In the genomic region with DNA sequence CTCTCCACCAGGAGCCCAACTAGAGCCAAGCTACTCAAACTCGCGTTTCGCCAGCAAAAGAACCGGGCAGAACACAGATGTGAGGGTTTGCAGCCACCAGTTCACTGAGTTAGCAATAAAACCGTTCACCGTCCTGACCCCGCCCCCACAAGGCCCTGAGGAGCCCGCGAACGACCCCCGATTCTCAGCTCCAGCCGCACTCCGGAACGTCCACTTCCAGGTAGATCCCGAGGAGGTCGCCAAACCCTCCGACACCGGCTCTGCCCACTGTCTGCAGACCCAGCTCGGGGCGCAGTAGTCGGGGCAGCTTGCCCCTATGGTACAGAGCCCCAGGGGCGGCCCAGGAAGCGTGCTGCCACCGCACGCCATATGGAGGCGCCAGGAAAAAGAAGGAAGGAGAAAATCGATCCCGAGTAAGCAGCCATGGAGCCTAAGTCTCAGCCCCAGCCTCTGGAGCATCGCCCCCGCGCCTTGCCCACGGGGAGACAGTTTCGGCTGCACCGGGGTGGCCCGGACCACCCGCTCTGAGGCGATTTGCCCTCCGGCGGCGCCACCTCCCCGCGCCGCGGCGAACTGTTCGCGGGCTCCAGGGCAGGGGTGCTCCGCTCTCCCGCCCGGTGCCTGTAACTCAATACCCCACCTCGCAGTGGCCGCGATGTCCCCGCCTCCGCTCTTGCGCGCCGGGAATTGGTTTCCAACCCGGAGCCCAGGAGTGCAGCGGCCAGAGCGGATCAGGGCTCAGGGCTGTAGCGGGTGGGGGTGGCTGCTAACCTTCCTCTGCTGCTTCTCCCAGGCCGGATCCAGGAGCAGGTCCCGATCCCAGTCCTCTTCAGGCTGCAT, we compare ENCODE assay signal across 8 mouse cellular contexts. TPM values are rescaled to one million over a fixed set of nuclear protein-coding genes. Genes with fewer than 3 reads are reported as not detected.
DNase-seq lines count a peak whose midpoint lies in the region; ATAC-seq and TF ChIP-seq lines count a peak whose summit lies in the region.

No protein-coding gene starts in this region.

- TF ChIP-seq RAD21 in MEL (IDR thresholded peaks at IDR 0.05; ENCODE audit: low read depth, low read length), result no peak

- H3K9ac ChIP-seq in MEL (ENCODE audit: control insufficient read depth, low read depth, low read length, poor library complexity, severe bottlenecking), result peak overlapping the region; percentile 87
- H3K9ac ChIP-seq in forebrain, embryonic 15.5 days (replicated peaks), result peak overlapping the region; percentile 79
- peak overlapping the region; percentile 92 for H3K9ac ChIP-seq in lung, embryonic 16.5 days (ENCODE audit: low read length)

- H3K79me2 ChIP-seq in MEL (ENCODE audit: control insufficient read depth, insufficient read depth, low read length, poor library complexity), result peaks cover 7% of the 10 kb centered on the region

- H3K4me3 ChIP-seq in MEL (ENCODE audit: control insufficient read depth in 1 of 2, insufficient read depth in 1 of 2, low read depth in 2 of 2, low read length in 2 of 2), result peak overlapping the region; percentile 89 to 94
- peak overlapping the region; percentile 86 for H3K4me3 ChIP-seq in forebrain, embryonic 15.5 days
- peak overlapping the region; percentile 96 for H3K4me3 ChIP-seq in layer of hippocampus, adult 2 months
- H3K4me3 ChIP-seq in lung, embryonic 16.5 days (ENCODE audit: low read length), result peak overlapping the region; percentile 68

- 0 out of 4 replicates have a peak, but pooled peaks cover 0 to 2% of the 10 kb centered on the region in 2 experiments for H3K36me3 ChIP-seq in MEL (ENCODE audit: control insufficient read depth in 1 of 2, insufficient read depth in 2 of 2, low read length in 2 of 2)
- no peaks in the 10 kb centered on the region for H3K36me3 ChIP-seq in forebrain, embryonic 15.5 days
- no peaks in the 10 kb centered on the region for H3K36me3 ChIP-seq in lung, embryonic 16.5 days (ENCODE audit: control insufficient read depth, insufficient read depth, low read length)

- peak; percentile 78 for ATAC-seq in forebrain, embryonic 15.5 days (replicated peaks)
- ATAC-seq in lung, embryonic 16.5 days (ENCODE audit: low read depth), result peak; percentile 80

- no peaks in the 10 kb centered on the region for H3K9me3 ChIP-seq in MEL (replicated peaks; ENCODE audit: insufficient read depth, low read length)
- no peaks in the 10 kb centered on the region for H3K9me3 ChIP-seq in forebrain, embryonic 15.5 days
- no peaks in the 10 kb centered on the region for H3K9me3 ChIP-seq in lung, embryonic 16.5 days (ENCODE audit: control insufficient read depth, low read length)

- no peaks in the 10 kb centered on the region for H3K27me3 ChIP-seq in MEL (ENCODE audit: control insufficient read depth in 1 of 2, insufficient read depth in 2 of 2, low read length in 2 of 2)
- H3K27me3 ChIP-seq in forebrain, embryonic 15.5 days, result no peaks in the 10 kb centered on the region
- no peaks in the 10 kb centered on the region for H3K27me3 ChIP-seq in lung, embryonic 16.5 days (ENCODE audit: control insufficient read depth, insufficient read depth, low read depth, low read length)

- peak overlapping the region; percentile 83 for H3K4me2 ChIP-seq in forebrain, embryonic 15.5 days (replicated peaks)
- peak overlapping the region; percentile 89 for H3K4me2 ChIP-seq in lung, embryonic 16.5 days (ENCODE audit: low read depth, low read length)

- peak in 2 of 3 experiments; percentile 10 to 20; a peak in 2 of 6 replicates for TF ChIP-seq CTCF in MEL (IDR thresholded peaks at IDR 0.05 in 2 of 3, conservative IDR thresholded peaks at IDR 0.05 in 1 of 3; ENCODE audit: control insufficient read depth in 1 of 3, insufficient read depth in 1 of 3, low read depth in 2 of 3, low read length in 3 of 3, poor library complexity in 1 of 3, severe bottlenecking in 1 of 3)
- peak; percentile 62 for TF ChIP-seq CTCF in layer of hippocampus, adult 2 months (conservative IDR thresholded peaks at IDR 0.05)

- under 1% methylated on average over 63 of the region's 64 CpGs for WGBS in forebrain, embryonic 15.5 days
- WGBS in lung, embryonic 16.5 days, result under 1% methylated on average over 64 of the region's 64 CpGs

- peaks cover 0 to 6% of the 10 kb centered on the region in 2 experiments; a peak in 1 of 4 replicates for H3K4me1 ChIP-seq in MEL (ENCODE audit: control insufficient read depth in 1 of 2, insufficient read depth in 2 of 2, low read length in 2 of 2)
- peaks cover 18% of the 10 kb centered on the region for H3K4me1 ChIP-seq in forebrain, embryonic 15.5 days
- H3K4me1 ChIP-seq in lung, embryonic 16.5 days (replicated peaks; ENCODE audit: control insufficient read depth, insufficient read depth, low read length), result peaks cover 33% of the 10 kb centered on the region

- peak overlapping the region; percentile 62 for H3K27ac ChIP-seq in MEL (ENCODE audit: control insufficient read depth, low read depth, low read length)
- peak overlapping the region; percentile 91 for H3K27ac ChIP-seq in forebrain, embryonic 15.5 days (replicated peaks)
- H3K27ac ChIP-seq in layer of hippocampus, adult 2 months, result peak overlapping the region; percentile 93
- H3K27ac ChIP-seq in lung, embryonic 16.5 days (ENCODE audit: low read length), result peak overlapping the region; percentile 98

- no peak; a peak in 2 of 4 replicates for TF ChIP-seq POLR2A in MEL (IDR thresholded peaks at IDR 0.05; ENCODE audit: control insufficient read depth in 1 of 2, insufficient read depth in 1 of 2, low read depth in 1 of 2, low read length in 2 of 2, poor library complexity in 1 of 2)

- TF ChIP-seq EP300 in MEL (IDR thresholded peaks at IDR 0.05; ENCODE audit: low read depth in 1 of 2, low read length in 2 of 2), result no peak

- DNase-seq in MEL (ENCODE audit: low read depth, low spot score), result peak; percentile 79
- DNase-seq in c-Kit-positive CD71-positive TER-119-negative erythroid progenitor cells, embryonic 14.5 days (ENCODE audit: low read depth), result peak; percentile 11
- peak; percentile 58 for DNase-seq in heart, postnatal 25 days (ENCODE audit: low spot score)
- DNase-seq in layer of hippocampus, adult 2 months (ENCODE audit: low spot score in 2 of 2), result peak; percentile 32 to 44
- peak; percentile 68 for DNase-seq in ovary, postnatal 14 days (ENCODE audit: low spot score)
- DNase-seq in thymus, postnatal 25 days, result peak; percentile 85

- intact Hi-C loops in heart, postnatal 25 days (cut with DNase I), result loop anchor here (1.0 to 5.0 kb wide), 3 partner anchors 29 to 108 kb away; no protein-coding TSS in a partner anchor

TF ChIP-seq in MEL, 35 proteins besides CTCF, POLR2A, EP300 and RAD21:
- TF ChIP-seq NELFE (IDR thresholded peaks at IDR 0.05; ENCODE audit: low read depth, low read length) (peak; percentile 1; the same call in 1 of the 2 replicates), ELF1 (IDR thresholded peaks at IDR 0.05; ENCODE audit: low read depth, low read length) (no peak), POLR2AphosphoS2 (IDR thresholded peaks at IDR 0.05; ENCODE audit: low read length) (no peak), TCF12 (IDR thresholded peaks at IDR 0.05; ENCODE audit: low read depth, low read length) (0 out of 2 replicates have a peak, but pooled peaks have one; percentile 4), UBTF (IDR thresholded peaks at IDR 0.05; ENCODE audit: borderline replicate concordance, insufficient read depth, low read depth, low read length) (peak; percentile 71; the same call in 1 of the 2 replicates), CHD1 (IDR thresholded peaks at IDR 0.05; ENCODE audit: low read depth, low read length) (peak; percentile 70; the same call in 1 of the 2 replicates), TAL1 (IDR thresholded peaks at IDR 0.05; ENCODE audit: low read length) (no peak), ETS1 (IDR thresholded peaks at IDR 0.05; ENCODE audit: low read depth, low read length) (no peak)
TF ChIP-seq in MEL: peak in this region for 4.

RNA-seq across cellular contexts. Expression of gene Actn1, which starts 0.7 kb away (rescaled TPM):
- 7.8 and 8.8 TPM in 2 replicates for total RNA-seq in MEL (2012; rRNA removed)
- polyA plus RNA-seq in MEL (2012; ENCODE audit: insufficient read depth in 1 of 2, insufficient read length in 2 of 2, low read depth in 1 of 2, low replicate concordance in 2 of 2, missing spikeins in 1 of 2), result 10 to 100 TPM in 1 of 2 experiments, not detected in 1; 27.0 TPM
- 8.8 and 8.9 TPM in 2 replicates for polyA plus RNA-seq in forebrain, embryonic 15.5 days (2015; fragmentation: Nextera tagmentation; extraction: Ambion mirVana)
- 10 to 100 TPM; 33.9 to 38.3 TPM for total RNA-seq in heart, postnatal 25 days (2021)
- 100 to 1,000 TPM in 1 of 2 experiments, 10 to 100 TPM in 1; 91.0 to 103 TPM for total RNA-seq in layer of hippocampus, adult 2 months (2021)
- polyA plus RNA-seq in lung, embryonic 16.5 days (2015; fragmentation: Nextera tagmentation; extraction: Ambion mirVana), result 49.2 and 49.9 TPM in 2 replicates

Comparison
In these comparisons a context has a peak if more than half of its experiments do, and no peak if none do; other contexts are left out.
1. Peak in every context shown above with its lines: DNase-seq, ATAC-seq, H3K4me3 ChIP-seq and H3K27ac ChIP-seq.
2. DNase-seq: peak in every context shown above with its lines; median percentile 85 in thymus, postnatal 25 days; 79 in MEL; 68 in ovary, postnatal 14 days; 58 in heart, postnatal 25 days; 38 in layer of hippocampus, adult 2 months; 11 in c-Kit-positive CD71-positive TER-119-negative erythroid progenitor cells, embryonic 14.5 days.